Mouse (Mus musculus) stomach, embryonic 14.5 days (tissue): ENCODE measurements around the gene Tmprss11d. TPM values are rescaled to one million over a fixed set of nuclear protein-coding genes. Genes with fewer than 3 reads are reported as not detected.

Experiments used
- ATAC-seq: fragments of 200-750 bp; cut with Nextera tagmentation; 2 replicates; pipeline ENCODE4 v1.8.0; 2017; ENCODE audit warnings: low read depth, moderate TSS enrichment; ENCODE audit not compliant: insufficient number of reproducible peaks, insufficient read depth, low FRiP score
- H3K27ac ChIP-seq: fragments of 300-500 bp; sonication (generic); 2 replicates; pipeline ENCODE4 v1.5.1; 2014; ENCODE audit warnings: mild to moderate bottlenecking, low read length, moderate library complexity, mixed read lengths
- H3K27me3 ChIP-seq: fragments of 300-500 bp; sonication (generic); 2 replicates; pipeline ENCODE4 v1.6.1; 2014; ENCODE audit warnings: low read length, control low read depth, mixed read lengths; ENCODE audit not compliant: control insufficient read depth, insufficient read depth
- H3K36me3 ChIP-seq: fragments of 300-500 bp; sonication (generic); 2 replicates; pipeline ENCODE4 v1.6.1; 2014; ENCODE audit warnings: mild to moderate bottlenecking, control low read depth, low read length, moderate library complexity, mixed read lengths; ENCODE audit not compliant: control insufficient read depth, insufficient read depth
- H3K4me1 ChIP-seq: fragments of 300-500 bp; sonication (generic); 2 replicates; pipeline ENCODE4 v1.6.1; 2014; ENCODE audit warnings: low read length, control low read depth, mixed read lengths; ENCODE audit not compliant: control insufficient read depth, insufficient read depth
- H3K4me2 ChIP-seq: fragments of 300-500 bp; sonication (generic); replicated peaks from 2 replicates; pipeline ENCODE4 v1.6.1; 2014; ENCODE audit warnings: low read depth, low read length, control low read depth
- H3K4me3 ChIP-seq: fragments of 300-500 bp; sonication (generic); 2 replicates; pipeline ENCODE4 v1.5.1; 2014; ENCODE audit warnings: low read depth, low read length, control low read depth
- H3K9ac ChIP-seq: fragments of 300-500 bp; sonication (generic); replicated peaks from 2 replicates; pipeline ENCODE4 v1.6.1; 2014; ENCODE audit warnings: low read depth, mild to moderate bottlenecking, control low read depth, low read length, moderate library complexity, mixed read lengths
- H3K9me3 ChIP-seq: fragments of 300-500 bp; sonication (generic); 2 replicates; pipeline ENCODE4 v1.6.1; 2016; ENCODE audit warnings: low read depth, low read length, control low read depth; ENCODE audit not compliant: control insufficient read depth
- WGBS: fragments of 180-500 bp; shearing (Covaris S2); extraction: QIAGEN DNeasy Blood & Tissue Kit; methylation state at CpG from one replicate; pipeline ENCODE4 v1.1.7; 2014; 5-methylcytosine and 5-hydroxymethylcytosine counted together
- polyA plus RNA-seq: library from polyadenylated mRNA; unstranded; fragments of >200 nt; fragmentation: Nextera tagmentation; extraction: Ambion mirVana; gene quantifications from 2 replicates; pipeline ENCODE4 v1.2.1, GENCODE M21; 2014

Tmprss11d gene
- 1.3 TPM in 2 replicates for polyA plus RNA-seq

GRCm38 (mm10) chr5:86373320-86373719, at the start of gene Tmprss11d:
Gene Tmprss11d, minus strand, starts transcription at chr5:86373420.
- no peaks in the 10 kb centered on the region for H3K36me3 ChIP-seq
- no peaks in the 10 kb centered on the region for H3K27me3 ChIP-seq
- H3K9me3 ChIP-seq: no peaks in the 10 kb centered on the region
- ATAC-seq: no peak
- WGBS: 28% methylated on average over 3 of the region's 3 CpGs
- H3K4me2 ChIP-seq: no peak within 1 kb of the TSS
- no peaks in the 10 kb centered on the region for H3K4me1 ChIP-seq
- no peak within 1 kb of the TSS for H3K9ac ChIP-seq
- H3K4me3 ChIP-seq: no peak within 1 kb of the TSS
- H3K27ac ChIP-seq: no peak within 1 kb of the TSS

GRCm38 (mm10) chr5:86421323-86422028, 48.3 kb upstream of the Tmprss11d start:
- Histone ChIP-seq H3K9ac (no peak overlapping the region), H3K36me3 (no peaks in the 10 kb centered on the region), H3K27ac (no peak overlapping the region), H3K27me3 (no peaks in the 10 kb centered on the region), H3K4me2 (no peak overlapping the region), H3K4me1 (no peaks in the 10 kb centered on the region), H3K9me3 (no peaks in the 10 kb centered on the region), H3K4me3 (no peak overlapping the region)
- no peak for ATAC-seq
- 54% methylated on average over 3 of the region's 3 CpGs for WGBS

GRCm38 (mm10) chr5:86419494-86419893, 46.3 kb upstream of the Tmprss11d start:
- H3K4me3 ChIP-seq: no peak overlapping the region
- no peak overlapping the region for H3K27ac ChIP-seq
- no peaks in the 10 kb centered on the region for H3K9me3 ChIP-seq
- no peaks in the 10 kb centered on the region for H3K4me1 ChIP-seq
- H3K36me3 ChIP-seq: no peaks in the 10 kb centered on the region
- ATAC-seq: no peak
- no peaks in the 10 kb centered on the region for H3K27me3 ChIP-seq
- no peak overlapping the region for H3K4me2 ChIP-seq
- WGBS: 20% methylated on average over 4 of the region's 4 CpGs
- no peak overlapping the region for H3K9ac ChIP-seq

- ATAC-seq: no peak
- H3K4me2 ChIP-seq: no peak overlapping the region
- no peak overlapping the region for H3K27ac ChIP-seq
- WGBS: 70% methylated on average over 7 of the region's 7 CpGs
- H3K9ac ChIP-seq: no peak overlapping the region
- no peaks in the 10 kb centered on the region for H3K9me3 ChIP-seq
- H3K27me3 ChIP-seq: no peaks in the 10 kb centered on the region
- no peak overlapping the region for H3K4me3 ChIP-seq
- H3K36me3 ChIP-seq: no peaks in the 10 kb centered on the region
- no peaks in the 10 kb centered on the region for H3K4me1 ChIP-seq
These were observed 41.1 kb upstream of the Tmprss11d start for GRCm38 (mm10) chr5:86414280-86414679.

GRCm38 (mm10) chr5:86410815-86411214, 37.6 kb upstream of the Tmprss11d start:
- no peak for ATAC-seq
- no peaks in the 10 kb centered on the region for H3K36me3 ChIP-seq
- no peak overlapping the region for H3K9ac ChIP-seq
- no peak overlapping the region for H3K4me2 ChIP-seq
- no peaks in the 10 kb centered on the region for H3K27me3 ChIP-seq
- no peaks in the 10 kb centered on the region for H3K4me1 ChIP-seq
- H3K4me3 ChIP-seq: no peak overlapping the region
- H3K9me3 ChIP-seq: no peaks in the 10 kb centered on the region
- H3K27ac ChIP-seq: no peak overlapping the region
- 26% methylated on average over 3 of the region's 3 CpGs for WGBS

- H3K27me3 ChIP-seq: no peaks in the 10 kb centered on the region
- ATAC-seq: no peak
- H3K4me1 ChIP-seq: no peaks in the 10 kb centered on the region
- 88% methylated on average over 2 of the region's 2 CpGs for WGBS
- no peak overlapping the region for H3K27ac ChIP-seq
- H3K9ac ChIP-seq: no peak overlapping the region
- H3K4me2 ChIP-seq: no peak overlapping the region
- H3K9me3 ChIP-seq: no peaks in the 10 kb centered on the region
- no peaks in the 10 kb centered on the region for H3K36me3 ChIP-seq
- no peak overlapping the region for H3K4me3 ChIP-seq
These were observed 34.7 kb upstream of the Tmprss11d start for GRCm38 (mm10) chr5:86407941-86408340.

GRCm38 (mm10) chr5:86407191-86407590, 34.0 kb upstream of the Tmprss11d start:
- Histone ChIP-seq H3K9ac (no peak overlapping the region), H3K36me3 (no peaks in the 10 kb centered on the region), H3K4me2 (no peak overlapping the region), H3K9me3 (no peaks in the 10 kb centered on the region), H3K4me3 (no peak overlapping the region), H3K27me3 (no peaks in the 10 kb centered on the region), H3K27ac (no peak overlapping the region), H3K4me1 (no peaks in the 10 kb centered on the region)
- no peak for ATAC-seq
- 90% methylated on average over 3 of the region's 3 CpGs for WGBS

GRCm38 (mm10) chr5:86359412-86359985, 13.7 kb downstream of the Tmprss11d start:
- WGBS: 78% methylated on average over 4 of the region's 4 CpGs
- H3K27me3 ChIP-seq: no peaks in the 10 kb centered on the region
- ATAC-seq: no peak
- H3K9ac ChIP-seq: no peak overlapping the region
- H3K4me1 ChIP-seq: no peaks in the 10 kb centered on the region
- H3K4me2 ChIP-seq: no peak overlapping the region
- no peaks in the 10 kb centered on the region for H3K9me3 ChIP-seq
- no peak overlapping the region for H3K27ac ChIP-seq
- H3K4me3 ChIP-seq: no peak overlapping the region
- H3K36me3 ChIP-seq: no peaks in the 10 kb centered on the region
